Mouse (Mus musculus): Measurements from ENCODE around the gene Olfr1112.
"Not testable (repeated sequence)": the region's sequence is repeated elsewhere in the genome, so short reads cannot be mapped to it uniquely, and the experiment has no call there.

Olfr1112 gene

DNA sequence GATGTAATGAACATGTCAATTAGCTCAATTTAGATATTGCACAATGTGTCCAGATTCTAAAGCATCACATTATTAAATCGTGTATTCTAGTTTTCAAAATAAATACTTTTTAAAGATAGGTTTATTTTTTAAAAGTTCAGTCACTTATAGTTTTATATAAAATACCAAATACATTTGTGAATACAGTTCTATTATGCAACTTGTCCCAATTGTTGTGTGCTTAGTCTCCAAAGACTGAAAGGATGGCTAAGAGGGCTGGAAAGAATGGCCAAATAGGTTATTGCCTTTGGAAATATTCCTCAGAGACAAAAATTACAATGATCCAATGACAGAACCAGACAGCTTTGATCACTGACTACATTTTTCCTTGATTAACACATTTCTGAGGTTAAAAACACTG is at the start of gene Olfr1112:
Gene Olfr1112 (plus strand): TSS at position 301 of the 400 bp plus-strand sequence.
- no peak for DNase-seq (ENCODE audit: low spot score)

DNA sequence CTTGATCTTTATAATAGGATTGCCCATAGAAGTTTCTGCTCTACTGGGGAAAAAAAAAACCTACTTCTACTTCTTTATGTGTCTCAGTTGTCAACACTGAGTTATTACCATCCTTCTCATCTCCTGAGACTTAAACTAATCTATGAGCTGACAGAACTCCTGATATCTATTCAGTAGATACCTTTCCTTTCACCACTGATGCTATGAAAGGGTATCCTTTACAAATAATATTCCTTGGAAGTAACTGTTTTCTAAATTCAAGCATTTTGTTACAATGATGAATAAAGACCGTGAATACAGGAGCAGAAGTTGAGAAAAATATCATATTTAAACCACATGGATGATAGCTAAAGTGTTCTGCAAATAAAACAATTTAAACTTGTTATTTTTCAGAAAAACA is 47.4 kb upstream of the Olfr1112 start, which contains the start of gene Olfr1110:
Gene Olfr1110 (minus strand): TSS at position 101 of the 400 bp plus-strand sequence.
- DNase-seq (ENCODE audit: low spot score): no peak

DNA sequence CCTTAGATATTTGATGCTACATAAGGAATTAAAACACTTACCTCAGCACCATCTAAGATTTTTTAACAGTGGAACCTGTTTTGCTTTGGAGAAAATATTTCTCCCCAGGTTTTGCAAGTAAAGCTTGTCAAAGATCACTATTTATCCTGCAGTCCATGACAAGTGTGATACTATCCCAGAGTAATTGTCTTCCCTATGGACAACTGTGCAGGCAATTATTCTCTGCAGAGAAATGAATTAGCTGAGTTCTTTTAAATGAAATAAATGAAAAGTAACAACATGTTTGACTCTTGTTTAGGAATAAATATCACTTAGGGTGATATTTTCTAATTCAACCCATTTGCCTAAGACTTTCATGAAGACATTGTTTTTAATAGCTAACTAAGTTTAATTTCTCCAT is 35.1 kb upstream of the Olfr1112 start, which contains the start of gene Olfr1111:
Gene Olfr1111 (minus strand): TSS at position 101 of the 400 bp plus-strand sequence.
- DNase-seq (ENCODE audit: low spot score): no peak

DNA sequence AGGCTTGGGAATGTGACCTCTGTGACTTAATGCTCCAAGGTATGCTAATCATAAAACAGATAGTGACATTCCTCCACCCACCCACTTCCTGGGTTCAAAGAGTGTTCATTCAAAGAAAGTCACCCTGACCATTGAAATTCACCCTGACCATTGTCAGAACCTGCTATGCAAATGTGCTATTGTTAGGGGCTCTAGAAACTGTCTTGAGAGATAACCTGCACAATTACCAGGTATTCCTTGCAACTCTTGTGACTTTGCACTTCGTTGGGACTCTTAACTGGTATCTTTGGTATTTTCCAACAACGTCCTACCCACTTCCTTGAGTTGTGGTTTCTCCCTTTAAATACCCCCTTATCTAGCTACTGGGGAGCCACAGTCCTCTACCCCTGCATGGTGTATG is 19.9 kb upstream of the Olfr1112 start:
- DNase-seq (ENCODE audit: low spot score): not testable (repeated sequence)

GRCm38 (mm10) chr2:87208670-87209069 is 21.1 kb downstream of the Olfr1112 start, which contains the start of gene Olfr1113:
Gene Olfr1113 (plus strand): TSS chr2:87208970.
- DNase-seq (ENCODE audit: low spot score): no peak
